Mouse (Mus musculus) heart, postnatal 4 days (tissue): ENCODE data around the gene Ankfy1. TPM values are rescaled to one million over a fixed set of nuclear protein-coding genes. Genes with fewer than 3 reads are reported as not detected.
A peak's percentile ranks its signal among the peaks of the same experiment; 100 is the strongest.
"Not testable (repeated sequence)": the region's sequence is repeated elsewhere in the genome, so short reads cannot be mapped to it uniquely, and the experiment has no call there.

Experiments
- DNase-seq: peaks from one replicate; pipeline ENCODE4 v3.0.0; 2021
- total RNA-seq, 2 experiments: library from RNA; stranded (reverse); gene quantifications; 2 replicates each; pipeline ENCODE4 v1.2.3; 2021

The Ankfy1 gene
- total RNA-seq, 2 experiments from 2014 or later = 30.6 to 30.7 TPM

- DNase-seq = no peak
These were observed 33.4 kb downstream of the Ankfy1 start for GRCm38 (mm10) chr11:72723165-72723564.

- peak; percentile 22 for DNase-seq
These were observed 34.1 kb downstream of the Ankfy1 start for GRCm38 (mm10) chr11:72723871-72724270.

GRCm38 (mm10) chr11:72726023-72726422 lies 36.2 kb downstream of the Ankfy1 start:
- DNase-seq = peak; percentile 26

- no peak for DNase-seq
These were observed 43.9 kb downstream of the Ankfy1 start for GRCm38 (mm10) chr11:72733736-72734135.

- DNase-seq = peak; percentile 9
These were observed 45.2 kb downstream of the Ankfy1 start for GRCm38 (mm10) chr11:72734840-72735518.

GRCm38 (mm10) chr11:72735519-72735860 lies 45.7 kb downstream of the Ankfy1 start:
- no peak for DNase-seq

GRCm38 (mm10) chr11:72736320-72736719 lies 46.5 kb downstream of the Ankfy1 start:
- DNase-seq = peak; percentile 12

- not testable (repeated sequence) for DNase-seq
These were observed 47.7 kb downstream of the Ankfy1 start for GRCm38 (mm10) chr11:72737517-72737916.

- no peak for DNase-seq
These were observed 49.2 kb downstream of the Ankfy1 start for GRCm38 (mm10) chr11:72739048-72739447.

- peak; percentile 21 for DNase-seq
These were observed 62.1 kb downstream of the Ankfy1 start for GRCm38 (mm10) chr11:72751956-72752355.

- no peak for DNase-seq
These were observed 68.5 kb downstream of the Ankfy1 start for GRCm38 (mm10) chr11:72758316-72758715.

GRCm38 (mm10) chr11:72759581-72759980 lies 69.8 kb downstream of the Ankfy1 start:
- DNase-seq = no peak

- no peak for DNase-seq
These were observed 71.0 kb downstream of the Ankfy1 start for GRCm38 (mm10) chr11:72760781-72761180.

GRCm38 (mm10) chr11:72764270-72764669 lies 74.5 kb downstream of the Ankfy1 start:
- DNase-seq = no peak

- DNase-seq = no peak
These were observed 77.9 kb downstream of the Ankfy1 start for GRCm38 (mm10) chr11:72767716-72768115.

GRCm38 (mm10) chr11:72769061-72769460 lies 79.3 kb downstream of the Ankfy1 start:
- DNase-seq = no peak

GRCm38 (mm10) chr11:72770324-72770723 lies 80.5 kb downstream of the Ankfy1 start:
- no peak for DNase-seq

- no peak for DNase-seq
These were observed 81.0 kb downstream of the Ankfy1 start for GRCm38 (mm10) chr11:72770816-72771215.

GRCm38 (mm10) chr11:72771461-72771860 lies 81.7 kb downstream of the Ankfy1 start:
- DNase-seq = no peak

GRCm38 (mm10) chr11:72772611-72773010 lies 82.8 kb downstream of the Ankfy1 start:
- DNase-seq = not testable (repeated sequence)

- DNase-seq = no peak
These were observed 89.2 kb downstream of the Ankfy1 start for GRCm38 (mm10) chr11:72778957-72779356.

GRCm38 (mm10) chr11:72782103-72782502 lies 92.3 kb downstream of the Ankfy1 start:
- no peak for DNase-seq

GRCm38 (mm10) chr11:72782503-72782902 lies 92.7 kb downstream of the Ankfy1 start:
- DNase-seq = no peak

- no peak for DNase-seq
These were observed 102.2 kb downstream of the Ankfy1 start for GRCm38 (mm10) chr11:72792033-72792432.

- no peak for DNase-seq
These were observed 105.3 kb downstream of the Ankfy1 start for GRCm38 (mm10) chr11:72795149-72795454.
